Mouse (Mus musculus): ENCODE results near the gene Il17re. TPM values are rescaled to one million over a fixed set of nuclear protein-coding genes. Genes with fewer than 3 reads are reported as not detected.
A peak's percentile ranks its signal among the peaks of the same experiment; 100 is the strongest.

The Il17re gene
- polyA plus RNA-seq, 1 experiment from 2014 or later, result 0.50 TPM

DNA sequence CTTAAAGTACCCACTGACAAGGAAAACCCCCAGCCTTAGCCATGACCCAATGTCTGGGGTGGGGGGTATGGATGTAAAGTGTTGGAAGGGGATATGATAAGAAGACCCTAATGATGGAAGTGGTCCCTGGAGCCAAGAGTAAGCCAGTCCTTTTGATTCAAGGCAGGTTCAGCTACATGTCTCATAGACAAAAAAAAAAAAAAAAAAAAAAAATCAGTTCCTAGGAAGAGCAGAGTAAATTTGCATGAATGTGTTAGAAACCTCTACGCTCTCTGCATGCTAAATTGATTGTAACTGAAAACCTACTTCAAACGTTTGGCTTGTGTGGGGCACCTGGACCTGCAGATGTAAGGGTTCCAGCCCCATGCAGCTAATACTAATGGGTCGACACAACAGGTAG lies 26.5 kb upstream of the Il17re start:
- Histone ChIP-seq H3K4me1 (no peaks in the 10 kb centered on the region), H3K36me3 (no peaks in the 10 kb centered on the region), H3K9me3 (replicated peaks) (no peaks in the 10 kb centered on the region), H3K4me2 (no peak overlapping the region), H3K4me3 (replicated peaks) (no peak overlapping the region), H3K9ac (replicated peaks) (no peak overlapping the region), H3K27me3 (replicated peaks) (no peaks in the 10 kb centered on the region), H3K27ac (replicated peaks) (no peak overlapping the region)
- WGBS, result 66% methylated on average over 3 of the region's 3 CpGs
- no peak for ATAC-seq (ENCODE audit: low FRiP score)

DNA sequence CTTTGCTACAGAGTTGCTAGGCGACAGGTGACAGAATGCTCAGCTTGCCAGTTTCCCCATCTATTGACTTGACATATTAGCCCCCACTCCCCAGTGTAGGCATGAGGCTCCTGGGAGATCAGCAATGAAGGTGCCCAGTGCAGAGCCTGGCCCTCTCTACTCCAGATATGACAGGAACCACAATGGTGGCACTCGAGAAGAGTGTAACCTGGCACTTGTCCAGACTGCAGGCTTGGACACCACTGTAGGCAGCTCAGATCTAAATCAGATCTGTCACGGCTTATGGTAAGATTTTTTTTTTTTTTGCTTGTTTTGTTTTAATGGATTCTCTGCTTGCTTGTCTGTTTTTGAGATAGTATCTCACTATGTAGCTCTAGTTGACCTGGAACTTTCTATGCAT lies 24.6 kb upstream of the Il17re start:
- H3K36me3 ChIP-seq, result no peaks in the 10 kb centered on the region
- 80% methylated on average over 3 of the region's 3 CpGs for WGBS
- no peak overlapping the region for H3K4me2 ChIP-seq
- no peaks in the 10 kb centered on the region for H3K9me3 ChIP-seq (replicated peaks)
- no peak overlapping the region for H3K9ac ChIP-seq (replicated peaks)
- H3K27me3 ChIP-seq (replicated peaks), result no peaks in the 10 kb centered on the region
- no peak overlapping the region for H3K27ac ChIP-seq (replicated peaks)
- no peak overlapping the region for H3K4me3 ChIP-seq (replicated peaks)
- ATAC-seq (ENCODE audit: low FRiP score), result no peak
- no peaks in the 10 kb centered on the region for H3K4me1 ChIP-seq

DNA sequence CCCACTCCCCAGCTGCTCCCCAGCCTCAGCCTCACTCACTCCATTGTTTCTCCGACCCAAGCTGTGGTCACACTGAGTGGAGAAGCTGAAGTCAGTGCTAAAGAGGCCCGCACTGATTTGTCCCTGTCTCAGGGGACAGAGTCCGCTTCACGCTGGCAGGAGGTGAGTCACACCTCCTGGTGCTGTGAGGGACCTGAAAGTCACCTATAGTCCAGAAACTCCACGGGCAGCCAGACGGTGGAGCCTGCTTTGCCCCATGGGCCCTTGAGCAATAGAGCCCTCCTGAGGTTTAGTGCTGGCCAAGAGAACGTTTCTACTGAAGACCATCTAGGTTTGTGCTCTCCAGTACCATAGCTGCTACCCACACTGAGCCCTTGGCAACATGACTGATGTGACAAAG lies 23.6 kb upstream of the Il17re start:
- no peaks in the 10 kb centered on the region for H3K4me1 ChIP-seq
- no peak for ATAC-seq (ENCODE audit: low FRiP score)
- H3K9me3 ChIP-seq (replicated peaks), result no peaks in the 10 kb centered on the region
- no peaks in the 10 kb centered on the region for H3K36me3 ChIP-seq
- H3K9ac ChIP-seq (replicated peaks), result no peak overlapping the region
- WGBS, result 78% methylated on average over 7 of the region's 7 CpGs
- no peaks in the 10 kb centered on the region for H3K27me3 ChIP-seq (replicated peaks)
- no peak overlapping the region for H3K27ac ChIP-seq (replicated peaks)
- H3K4me3 ChIP-seq (replicated peaks), result no peak overlapping the region
- no peak overlapping the region for H3K4me2 ChIP-seq

DNA sequence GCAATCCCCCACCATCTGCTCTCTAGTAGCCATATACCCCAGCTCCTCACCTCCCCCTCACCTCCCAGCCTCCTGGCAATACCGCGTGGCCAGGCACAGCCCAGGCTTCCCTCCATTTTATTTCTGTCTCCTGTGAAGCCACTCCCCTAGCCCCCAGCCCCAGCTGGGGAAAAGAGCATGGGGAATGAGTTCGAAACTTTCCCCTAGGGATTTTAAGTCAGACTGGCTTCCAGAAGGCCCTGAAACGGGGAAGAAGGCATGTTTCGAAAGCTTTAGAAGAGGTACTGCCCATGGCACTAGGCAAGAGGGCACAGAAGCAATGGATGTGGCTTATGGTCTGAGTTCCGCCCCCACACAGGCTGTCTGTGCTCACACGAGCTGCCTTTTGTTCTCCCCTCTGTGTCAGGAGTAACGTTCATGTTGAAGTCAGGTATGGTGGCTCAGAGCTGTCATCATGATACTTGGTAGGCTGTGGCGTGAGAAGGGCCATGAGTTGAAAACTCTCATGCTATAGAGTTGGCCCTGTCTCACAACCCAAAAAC lies 22.5 kb upstream of the Il17re start, which contains the start of gene Cidec:
Gene Cidec, minus strand, starts transcription at position 97 of the 542 bp plus-strand sequence.
- Histone ChIP-seq H3K9ac (replicated peaks) (no peak within 1 kb of the TSS), H3K36me3 (no peaks in the 10 kb centered on the region), H3K27me3 (replicated peaks) (0 out of 2 replicates have a peak, but pooled peaks cover 3% of the 10 kb centered on the region), H3K9me3 (replicated peaks) (no peaks in the 10 kb centered on the region), H3K4me2 (no peak within 1 kb of the TSS), H3K4me1 (no peaks in the 10 kb centered on the region), H3K27ac (replicated peaks) (no peak within 1 kb of the TSS), H3K4me3 (replicated peaks) (no peak within 1 kb of the TSS)
- ATAC-seq (ENCODE audit: low FRiP score), result no peak
- 72% methylated on average over 9 of the region's 9 CpGs for WGBS

DNA sequence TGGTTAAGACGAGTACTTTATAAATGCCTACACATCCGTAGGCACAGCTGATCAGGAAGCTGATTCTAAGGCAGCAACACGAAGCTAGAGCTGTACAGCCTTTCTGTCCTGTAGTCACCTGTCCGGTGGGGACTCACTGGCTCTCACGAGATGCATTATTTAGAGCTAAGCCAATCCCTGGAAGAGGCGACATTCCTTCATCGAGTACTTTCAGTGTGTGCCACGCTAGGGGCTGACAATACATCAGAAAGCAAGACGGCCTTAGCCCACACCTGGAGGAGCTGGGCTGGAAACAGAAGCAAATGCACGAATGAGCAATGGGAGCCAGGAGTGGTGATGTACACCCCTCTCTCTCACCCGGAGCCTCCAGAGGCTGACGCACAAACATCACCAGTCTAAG lies 21.1 kb upstream of the Il17re start:
- ATAC-seq (ENCODE audit: low FRiP score), result no peak
- H3K9me3 ChIP-seq (replicated peaks), result no peaks in the 10 kb centered on the region
- H3K9ac ChIP-seq (replicated peaks), result no peak overlapping the region
- no peak overlapping the region for H3K4me3 ChIP-seq (replicated peaks)
- H3K27ac ChIP-seq (replicated peaks), result no peak overlapping the region
- peaks cover 5% of the 10 kb centered on the region; the same call in 1 of the 2 replicates for H3K4me1 ChIP-seq
- H3K27me3 ChIP-seq (replicated peaks), result 0 out of 2 replicates have a peak, but pooled peaks cover 3% of the 10 kb centered on the region
- no peaks in the 10 kb centered on the region for H3K36me3 ChIP-seq
- 83% methylated on average over 12 of the region's 12 CpGs for WGBS
- no peak overlapping the region for H3K4me2 ChIP-seq

DNA sequence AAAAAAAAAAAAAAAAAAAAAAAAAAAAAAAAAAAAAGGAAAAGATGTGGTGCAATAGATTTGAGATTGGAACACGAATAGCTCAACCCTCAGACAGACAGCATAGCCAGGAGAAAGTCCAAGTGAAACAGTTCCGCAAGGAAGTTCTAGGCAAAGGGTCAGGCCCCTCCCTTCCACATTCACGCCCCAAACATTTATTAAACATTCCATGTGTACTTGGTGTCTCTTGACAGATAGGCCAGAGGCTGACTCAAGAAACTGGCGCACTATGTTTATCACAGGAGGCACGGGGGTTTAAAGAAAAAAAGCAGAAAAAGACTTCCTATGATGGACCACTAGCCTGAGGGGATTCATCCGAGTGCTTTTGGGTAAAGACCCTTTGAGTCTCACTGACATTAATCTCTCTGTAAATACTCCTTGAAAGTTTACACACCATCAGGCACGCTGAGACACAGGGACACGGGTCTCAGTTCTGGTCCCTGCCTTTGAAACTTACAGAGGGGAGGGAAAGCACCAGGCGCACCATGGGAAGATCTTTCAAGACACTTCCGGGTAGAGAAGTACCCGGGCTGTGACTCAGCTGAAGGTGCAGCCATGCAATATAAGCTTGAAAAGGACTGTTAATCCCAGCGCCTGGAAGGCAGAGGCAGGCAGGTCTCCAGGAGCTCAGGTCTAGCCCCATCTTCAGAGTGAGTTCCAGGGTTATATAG lies 19.4 kb upstream of the Il17re start:
- Histone ChIP-seq H3K9ac (replicated peaks) (no peak overlapping the region), H3K4me2 (no peak overlapping the region), H3K4me1 (peaks cover 15% of the 10 kb centered on the region), H3K36me3 (no peaks in the 10 kb centered on the region), H3K27me3 (replicated peaks) (0 out of 2 replicates have a peak, but pooled peaks cover 3% of the 10 kb centered on the region), H3K27ac (replicated peaks) (no peak overlapping the region), H3K4me3 (replicated peaks) (no peak overlapping the region), H3K9me3 (replicated peaks) (no peaks in the 10 kb centered on the region)
- WGBS, result 65% methylated on average over 12 of the region's 12 CpGs
- ATAC-seq (ENCODE audit: low FRiP score), result no peak

DNA sequence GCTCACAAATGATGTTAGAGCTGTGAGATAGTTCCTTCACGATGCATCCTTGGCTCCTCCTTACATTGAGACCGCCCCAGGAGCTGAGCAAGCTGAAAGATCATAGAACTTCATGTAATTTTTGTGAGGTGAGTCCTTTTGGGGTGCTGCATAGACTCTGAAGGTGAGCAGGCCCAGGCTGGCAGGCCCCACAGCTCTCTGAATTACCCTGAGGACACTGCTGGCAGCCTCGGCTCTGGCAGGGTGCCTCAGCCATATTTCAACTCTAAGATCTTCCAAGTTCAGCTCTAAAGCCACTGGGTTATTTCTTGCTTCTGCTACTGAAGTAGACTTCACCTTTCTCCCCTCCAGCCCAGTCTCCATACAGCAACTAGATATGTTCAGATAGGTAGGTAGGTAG lies 17.6 kb upstream of the Il17re start:
- Histone ChIP-seq H3K27ac (replicated peaks) (no peak overlapping the region), H3K36me3 (no peaks in the 10 kb centered on the region; the same call in 1 of the 2 replicates), H3K9me3 (replicated peaks) (no peaks in the 10 kb centered on the region), H3K4me3 (replicated peaks) (no peak overlapping the region), H3K9ac (replicated peaks) (no peak overlapping the region), H3K27me3 (replicated peaks) (0 out of 2 replicates have a peak, but pooled peaks cover 3% of the 10 kb centered on the region), H3K4me2 (no peak overlapping the region), H3K4me1 (peaks cover 15% of the 10 kb centered on the region)
- ATAC-seq (ENCODE audit: low FRiP score), result no peak
- 87% methylated on average over 3 of the region's 3 CpGs for WGBS

DNA sequence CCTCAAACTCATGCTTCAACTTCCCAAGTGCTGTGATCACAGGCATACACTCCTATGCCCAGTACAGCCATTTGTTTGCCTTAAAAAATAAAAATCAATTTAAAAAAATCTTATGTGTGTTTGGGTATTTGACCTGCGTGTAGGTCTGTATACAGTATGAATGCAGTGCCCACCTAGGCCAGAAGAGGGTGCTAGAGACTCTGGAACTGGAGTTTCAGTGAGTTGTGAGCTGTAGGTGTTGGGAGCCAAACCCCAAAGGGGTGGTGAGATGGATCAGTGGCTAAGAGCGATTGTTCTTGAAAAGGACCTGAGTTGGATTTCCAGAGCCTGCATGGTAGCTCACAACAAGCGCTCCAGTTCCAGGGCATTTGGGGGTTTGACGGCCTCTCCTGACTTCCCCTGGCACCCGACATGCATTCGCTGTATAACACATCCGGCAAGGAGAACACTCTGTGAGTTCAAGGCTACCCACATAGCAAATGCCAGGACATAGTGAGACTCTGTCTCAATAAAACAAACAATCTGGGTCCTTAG lies 17.1 kb upstream of the Il17re start:
- ATAC-seq (ENCODE audit: low FRiP score), result no peak
- 54% methylated on average over 7 of the region's 7 CpGs for WGBS

DNA sequence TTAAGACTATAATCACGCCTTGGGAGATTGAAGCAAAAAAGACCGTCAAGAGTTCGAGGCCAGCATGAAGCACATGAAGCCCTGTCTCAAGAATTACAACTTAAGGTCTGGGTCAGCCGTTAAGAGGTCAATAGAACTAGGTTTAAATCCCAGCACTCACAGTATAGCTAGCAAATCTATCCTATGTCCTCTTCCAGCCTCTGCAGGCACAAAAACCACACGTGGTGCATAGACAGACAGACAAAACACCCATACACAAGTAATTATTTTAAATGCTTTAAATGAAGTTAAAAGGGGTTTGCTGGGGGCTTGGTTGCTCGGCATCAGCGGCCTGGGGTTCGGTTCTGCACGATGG lies 16.2 kb upstream of the Il17re start:
- peaks cover 9% of the 10 kb centered on the region for H3K36me3 ChIP-seq
- H3K9ac ChIP-seq (replicated peaks), result peak overlapping the region; percentile 97
- H3K27ac ChIP-seq (replicated peaks), result peak overlapping the region; percentile 85
- peaks cover 15% of the 10 kb centered on the region for H3K4me1 ChIP-seq
- WGBS, result 43% methylated on average over 9 of the region's 9 CpGs
- H3K4me3 ChIP-seq (replicated peaks), result peak overlapping the region; percentile 95
- H3K27me3 ChIP-seq (replicated peaks), result 0 out of 2 replicates have a peak, but pooled peaks cover 3% of the 10 kb centered on the region
- peak overlapping the region; percentile 90 for H3K4me2 ChIP-seq
- H3K9me3 ChIP-seq (replicated peaks), result no peaks in the 10 kb centered on the region
- peak; percentile 48 for ATAC-seq (ENCODE audit: low FRiP score)

More for the DNA sequence above, 17.1 kb upstream of the Il17re start:
- H3K4me1 ChIP-seq, result peaks cover 15% of the 10 kb centered on the region
- no peak overlapping the region for H3K9ac ChIP-seq (replicated peaks)
- H3K27ac ChIP-seq (replicated peaks), result no peak overlapping the region
- H3K4me3 ChIP-seq (replicated peaks), result no peak overlapping the region
- H3K27me3 ChIP-seq (replicated peaks), result 0 out of 2 replicates have a peak, but pooled peaks cover 3% of the 10 kb centered on the region
- peaks cover under 1% of the 10 kb centered on the region; the same call in 1 of the 2 replicates for H3K36me3 ChIP-seq
- no peak overlapping the region for H3K4me2 ChIP-seq
- no peaks in the 10 kb centered on the region for H3K9me3 ChIP-seq (replicated peaks)

DNA sequence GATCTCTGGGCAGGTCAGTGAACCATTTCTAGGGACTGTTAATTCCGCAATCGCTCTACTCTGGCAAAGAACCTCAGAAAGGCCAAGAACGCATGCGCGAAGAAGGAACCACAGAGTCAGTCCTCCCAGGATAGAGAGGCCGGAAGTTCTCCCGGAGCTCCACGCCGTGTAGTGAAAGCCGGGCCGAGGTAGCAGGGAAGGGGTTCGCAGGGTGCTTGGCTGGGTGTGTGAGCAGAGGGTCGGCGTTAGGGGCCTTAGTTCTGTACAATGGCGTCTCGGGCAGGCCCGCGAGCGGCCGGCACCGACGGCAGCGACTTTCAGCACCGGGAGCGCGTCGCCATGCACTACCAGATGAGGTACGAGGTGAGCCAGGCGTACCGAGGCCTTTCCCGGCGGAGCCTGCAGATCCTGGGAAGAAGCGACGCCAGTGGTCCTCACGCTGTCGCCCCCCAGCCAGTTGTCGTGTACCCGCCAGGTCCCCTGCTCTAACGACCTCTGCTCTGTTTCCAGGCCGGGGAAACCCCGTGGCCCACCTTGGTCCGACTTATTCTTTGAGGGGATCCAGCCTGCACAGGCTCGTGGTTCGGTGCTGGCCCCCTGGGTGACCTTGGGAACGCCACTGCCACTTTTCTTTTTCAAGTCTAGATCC lies 15.7 kb upstream of the Il17re start, which contains the start of gene Jagn1:
Gene Jagn1, plus strand, starts transcription at position 128 of the 649 bp plus-strand sequence.
- Histone ChIP-seq H3K9ac (replicated peaks) (peak within 1 kb of the TSS; percentile 97), H3K36me3 (peaks cover 14% of the 10 kb centered on the region), H3K27me3 (replicated peaks) (0 out of 2 replicates have a peak, but pooled peaks cover 3% of the 10 kb centered on the region), H3K27ac (replicated peaks) (peak within 1 kb of the TSS; percentile 85), H3K4me3 (replicated peaks) (peak within 1 kb of the TSS; percentile 95), H3K4me2 (peak within 1 kb of the TSS; percentile 90), H3K9me3 (replicated peaks) (no peaks in the 10 kb centered on the region), H3K4me1 (peaks cover 15% of the 10 kb centered on the region)
- under 1% methylated on average over 45 of the region's 45 CpGs for WGBS
- ATAC-seq (ENCODE audit: low FRiP score), result peak; percentile 94

DNA sequence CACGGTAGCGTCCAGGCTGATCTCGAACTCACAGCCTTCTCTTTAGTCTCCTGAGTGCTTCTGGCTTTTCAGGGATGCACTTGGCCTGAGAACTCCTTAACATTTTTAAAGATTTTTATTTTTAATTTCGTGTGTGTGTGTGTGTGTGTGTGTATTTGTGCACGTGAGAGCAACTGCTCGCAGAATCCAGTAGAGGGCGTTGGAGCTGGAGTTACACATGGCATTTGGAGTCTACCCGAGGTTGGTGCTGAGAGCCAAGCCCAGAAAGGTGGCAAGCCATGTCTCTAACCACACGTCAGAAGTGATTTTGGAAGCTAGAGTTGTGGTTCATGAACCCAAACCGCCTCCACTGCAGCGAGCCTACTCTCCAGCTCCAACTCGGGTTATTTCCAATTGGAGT lies 15.2 kb upstream of the Il17re start:
- Histone ChIP-seq H3K4me1 (peaks cover 15% of the 10 kb centered on the region), H3K9me3 (replicated peaks) (no peaks in the 10 kb centered on the region), H3K27ac (replicated peaks) (peak overlapping the region; percentile 85), H3K4me3 (replicated peaks) (peak overlapping the region; percentile 95), H3K9ac (replicated peaks) (peak overlapping the region; percentile 97), H3K4me2 (peak overlapping the region; percentile 90), H3K36me3 (peaks cover 20% of the 10 kb centered on the region), H3K27me3 (replicated peaks) (0 out of 2 replicates have a peak, but pooled peaks cover 3% of the 10 kb centered on the region)
- WGBS, result 50% methylated on average over 12 of the region's 12 CpGs
- ATAC-seq (ENCODE audit: low FRiP score), result no peak
